Mouse (Mus musculus) heart, adult 2 months (tissue): ENCODE results near the gene Secisbp2l.

Experiments
- CTCF ChIP-seq: fragments of 200-600 bp; IDR thresholded peaks from 2 replicates; pipeline ENCODE4 v1.8.1; 2022; ENCODE audit warnings: antibody characterized with exemption, mild to moderate bottlenecking, moderate library complexity
- EP300 ChIP-seq: fragments of 200-500 bp; IDR thresholded peaks from 2 replicates; pipeline ENCODE4 v1.6.1; 2011; ENCODE audit warnings: low read depth, low read length, control low read depth; ENCODE audit not compliant: insufficient read depth
- POLR2A ChIP-seq: fragments of 200-500 bp; IDR thresholded peaks from 2 replicates; pipeline ENCODE4 v1.6.1; 2011; ENCODE audit warnings: mild to moderate bottlenecking, low read depth, low read length, control low read depth; ENCODE audit not compliant: insufficient read depth

DNA sequence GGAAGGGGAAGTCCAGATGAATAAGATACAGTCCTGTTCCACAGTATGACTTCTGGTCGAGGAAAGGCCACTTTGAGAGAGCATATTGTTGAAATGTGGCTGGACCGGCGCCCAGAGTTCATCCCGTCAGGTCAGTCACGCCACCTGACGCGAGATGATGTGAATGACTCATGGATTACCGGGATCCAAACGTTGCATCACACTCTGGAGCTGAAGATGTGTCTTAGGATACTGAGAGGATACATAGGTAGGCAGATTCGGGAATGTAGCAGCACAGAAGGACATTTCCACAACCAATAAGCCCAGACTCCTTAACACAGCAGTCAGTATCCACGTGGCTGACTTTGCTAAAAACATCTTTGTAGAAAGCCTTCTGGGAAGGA is 10.2 kb upstream of the Secisbp2l start:
- TF ChIP-seq POLR2A (no peak), CTCF (no peak), EP300 (no peak)
